Mouse (Mus musculus) midbrain, postnatal 0 days (tissue): ENCODE measurements around the gene Gm28042. TPM values are rescaled to one million over a fixed set of nuclear protein-coding genes. Genes with fewer than 3 reads are reported as not detected.
A peak's percentile ranks its signal among the peaks of the same experiment; 100 is the strongest.

Experiments
- ATAC-seq: fragments of 200-750 bp; cut with Nextera tagmentation; 2 replicates; pipeline ENCODE4 v1.8.0; 2017; ENCODE audit warnings: moderate number of reproducible peaks, mild to moderate bottlenecking, moderate TSS enrichment, moderate library complexity; ENCODE audit not compliant: low FRiP score
- DNase-seq: peaks from one replicate; pipeline ENCODE4 v3.0.0-alpha.2; 2015; ENCODE audit warnings: low spot score
- H3K27ac ChIP-seq: fragments of 300-500 bp; sonication (generic); 2 replicates; pipeline ENCODE4 v1.5.1; 2014; ENCODE audit warnings: low read depth, mild to moderate bottlenecking, low read length, mixed read lengths
- H3K27me3 ChIP-seq: fragments of 300-500 bp; sonication (generic); 2 replicates; pipeline ENCODE4 v1.6.1; 2014; ENCODE audit warnings: low read length, control low read depth, mixed read lengths; ENCODE audit not compliant: insufficient read depth
- H3K36me3 ChIP-seq: fragments of 300-500 bp; sonication (generic); 2 replicates; pipeline ENCODE4 v1.6.1; 2014; ENCODE audit warnings: low read length, control low read depth, mixed read lengths; ENCODE audit not compliant: insufficient read depth
- H3K4me1 ChIP-seq: fragments of 300-500 bp; sonication (generic); 2 replicates; pipeline ENCODE4 v1.6.1; 2014; ENCODE audit warnings: mild to moderate bottlenecking, control low read depth, antibody characterized with exemption, low read length, mixed read lengths; ENCODE audit not compliant: insufficient read depth
- H3K4me2 ChIP-seq: fragments of 300-500 bp; sonication (generic); 2 replicates; pipeline ENCODE4 v1.6.1; 2014; ENCODE audit warnings: low read depth, mild to moderate bottlenecking, low read length, mixed read lengths; ENCODE audit not compliant: poor library complexity, severe bottlenecking
- H3K4me3 ChIP-seq: fragments of 300-500 bp; sonication (generic); 2 replicates; pipeline ENCODE4 v1.5.1; 2014; ENCODE audit warnings: low read depth, mild to moderate bottlenecking, low read length, moderate library complexity
- H3K9ac ChIP-seq: fragments of 300-500 bp; sonication (generic); replicated peaks from 2 replicates; pipeline ENCODE4 v1.6.1; 2014; ENCODE audit warnings: mild to moderate bottlenecking, low read length, moderate library complexity, mixed read lengths; ENCODE audit not compliant: poor library complexity, severe bottlenecking
- H3K9me3 ChIP-seq: fragments of 300-500 bp; sonication (generic); 2 replicates; pipeline ENCODE4 v1.6.1; 2016; ENCODE audit warnings: low read length, control low read depth
- CTCF ChIP-seq: IDR thresholded peaks from 2 replicates; pipeline ENCODE4 v1.5.1; 2016; ENCODE audit warnings: antibody characterized with exemption, mild to moderate bottlenecking
- WGBS: fragments of 180-500 bp; shearing (Covaris S2); extraction: QIAGEN DNeasy Blood & Tissue Kit; methylation state at CpG from one replicate; pipeline ENCODE4 v1.1.7; 2014; 5-methylcytosine and 5-hydroxymethylcytosine counted together
- polyA plus RNA-seq: library from polyadenylated mRNA; unstranded; fragments of >200 nt; fragmentation: Nextera tagmentation; extraction: Ambion mirVana; gene quantifications from 2 replicates; pipeline ENCODE4 v1.2.1, GENCODE M21; 2015
- total RNA-seq: library from RNA; depleted of rRNA; stranded (reverse); fragments of >200 nt; gene quantifications from 2 replicates; pipeline ENCODE4 v1.2.3, GENCODE M21; 2014

Gm28042 gene
- total and polyA plus RNA-seq, 2 experiments from 2014 or later = 0.98 to 6.6 TPM

GRCm38 (mm10) chr2:119995391-119996281 lies 31.7 kb upstream of the Gm28042 start:
- ATAC-seq (no peak), DNase-seq (no peak)
- Histone ChIP-seq H3K36me3 (0 out of 2 replicates have a peak, but pooled peaks cover 4% of the 10 kb centered on the region), H3K4me2 (no peak overlapping the region), H3K9me3 (no peaks in the 10 kb centered on the region), H3K27me3 (no peaks in the 10 kb centered on the region), H3K4me1 (no peaks in the 10 kb centered on the region), H3K4me3 (no peak overlapping the region), H3K27ac (peak overlapping the region; percentile 63), H3K9ac (no peak overlapping the region)
- TF ChIP-seq CTCF = no peak
- 67% methylated on average over 9 of the region's 9 CpGs for WGBS

GRCm38 (mm10) chr2:119997354-119997753 lies 29.9 kb upstream of the Gm28042 start:
- Histone ChIP-seq H3K4me2 (no peak overlapping the region), H3K27ac (no peak overlapping the region), H3K4me1 (no peaks in the 10 kb centered on the region), H3K9ac (no peak overlapping the region), H3K4me3 (no peak overlapping the region), H3K36me3 (peaks cover 4% of the 10 kb centered on the region; the same call in 1 of the 2 replicates), H3K9me3 (no peaks in the 10 kb centered on the region), H3K27me3 (no peaks in the 10 kb centered on the region)
- 84% methylated on average over 4 of the region's 4 CpGs for WGBS
- no peak for TF ChIP-seq CTCF
- ATAC-seq (no peak), DNase-seq (no peak)

GRCm38 (mm10) chr2:119999731-120000130 lies 27.6 kb upstream of the Gm28042 start:
- 90% methylated on average over 2 of the region's 2 CpGs for WGBS
- Histone ChIP-seq H3K9ac (no peak overlapping the region), H3K4me3 (no peak overlapping the region), H3K27ac (no peak overlapping the region), H3K4me2 (no peak overlapping the region), H3K9me3 (no peaks in the 10 kb centered on the region), H3K4me1 (no peaks in the 10 kb centered on the region), H3K36me3 (peaks cover 4% of the 10 kb centered on the region; the same call in 1 of the 2 replicates), H3K27me3 (no peaks in the 10 kb centered on the region)
- DNase-seq = no peak
- no peak for TF ChIP-seq CTCF
- no peak for ATAC-seq

GRCm38 (mm10) chr2:120000882-120001584 lies 26.3 kb upstream of the Gm28042 start:
- H3K4me2 ChIP-seq = no peak overlapping the region
- no peaks in the 10 kb centered on the region for H3K9me3 ChIP-seq
- H3K36me3 ChIP-seq = peaks cover 7% of the 10 kb centered on the region; the same call in 1 of the 2 replicates
- DNase-seq (no peak), ATAC-seq (no peak)
- no peak overlapping the region for H3K27ac ChIP-seq
- no peak overlapping the region for H3K4me3 ChIP-seq
- no peak for TF ChIP-seq CTCF
- H3K9ac ChIP-seq = no peak overlapping the region
- H3K27me3 ChIP-seq = no peaks in the 10 kb centered on the region
- WGBS = 86% methylated on average over 3 of the region's 3 CpGs
- no peaks in the 10 kb centered on the region for H3K4me1 ChIP-seq

- TF ChIP-seq CTCF = no peak
- Histone ChIP-seq H3K9ac (no peak overlapping the region), H3K4me1 (no peaks in the 10 kb centered on the region), H3K4me3 (no peak overlapping the region), H3K27me3 (no peaks in the 10 kb centered on the region), H3K9me3 (no peaks in the 10 kb centered on the region), H3K36me3 (peaks cover 7% of the 10 kb centered on the region; the same call in 1 of the 2 replicates), H3K4me2 (no peak overlapping the region), H3K27ac (no peak overlapping the region)
- DNase-seq (no peak), ATAC-seq (no peak)
- 72% methylated on average over 4 of the region's 4 CpGs for WGBS
Observed at GRCm38 (mm10) chr2:120001956-120002355, 25.3 kb upstream of the Gm28042 start.

- Histone ChIP-seq H3K4me3 (no peak overlapping the region), H3K36me3 (peaks cover 4% of the 10 kb centered on the region; the same call in 1 of the 2 replicates), H3K4me2 (no peak overlapping the region), H3K27ac (no peak overlapping the region), H3K9ac (no peak overlapping the region), H3K4me1 (no peaks in the 10 kb centered on the region), H3K9me3 (no peaks in the 10 kb centered on the region), H3K27me3 (no peaks in the 10 kb centered on the region)
- ATAC-seq = no peak
- no peak for DNase-seq
- WGBS = 75% methylated on average over 2 of the region's 2 CpGs
- no peak for TF ChIP-seq CTCF
Observed at GRCm38 (mm10) chr2:120003970-120004369, 23.3 kb upstream of the Gm28042 start.
